Mouse (Mus musculus) layer of hippocampus, adult 18-20 months (tissue): ENCODE data around the gene Zdhhc14. TPM values are rescaled to one million over a fixed set of nuclear protein-coding genes. Genes with fewer than 3 reads are reported as not detected.

Experiments
- DNase-seq, 2 experiments: peaks; one replicate each; pipeline ENCODE4 v3.0.0; 2022; ENCODE audit warnings: low spot score in 2 of 2
- total RNA-seq, 2 experiments: library from RNA; stranded (reverse); gene quantifications; 2 replicates each; pipeline ENCODE4 v1.2.3; 2021

Gene Zdhhc14
- total RNA-seq, 2 experiments from 2014 or later: 44.7 to 49.7 TPM

GRCm38 (mm10) chr17:5722802-5723201 is 230.4 kb downstream of the Zdhhc14 start:
- DNase-seq: no peak

GRCm38 (mm10) chr17:5723601-5724189 is 231.3 kb downstream of the Zdhhc14 start:
- peak; percentile 24 to 45 for DNase-seq

GRCm38 (mm10) chr17:5729587-5730125 is 237.3 kb downstream of the Zdhhc14 start:
- no peak for DNase-seq

- no peak for DNase-seq
Observed at GRCm38 (mm10) chr17:5730538-5730937, 238.2 kb downstream of the Zdhhc14 start.

- peak in 1 of 2 experiments; percentile 55 for DNase-seq
Observed at GRCm38 (mm10) chr17:5733400-5733799, 241.0 kb downstream of the Zdhhc14 start.

GRCm38 (mm10) chr17:5741061-5741460 is 248.7 kb downstream of the Zdhhc14 start:
- no peak for DNase-seq

- DNase-seq: no peak
Observed at GRCm38 (mm10) chr17:5744016-5744415, 251.7 kb downstream of the Zdhhc14 start.

GRCm38 (mm10) chr17:5746378-5746777 is 254.0 kb downstream of the Zdhhc14 start:
- no peak for DNase-seq

GRCm38 (mm10) chr17:5747539-5748500 is 255.5 kb downstream of the Zdhhc14 start:
- DNase-seq: no peak

- no peak for DNase-seq
Observed at GRCm38 (mm10) chr17:5748501-5748894, 256.1 kb downstream of the Zdhhc14 start.

- no peak for DNase-seq
Observed at GRCm38 (mm10) chr17:5750278-5750677, 257.9 kb downstream of the Zdhhc14 start.

- DNase-seq: no peak
Observed at GRCm38 (mm10) chr17:5751066-5751465, 258.7 kb downstream of the Zdhhc14 start.

- no peak for DNase-seq
Observed at GRCm38 (mm10) chr17:5752322-5752715, 260.0 kb downstream of the Zdhhc14 start.

GRCm38 (mm10) chr17:5752716-5753585 is 260.6 kb downstream of the Zdhhc14 start:
- DNase-seq: peak; percentile 70 to 88

- DNase-seq: no peak
Observed at GRCm38 (mm10) chr17:5755489-5755888, 263.1 kb downstream of the Zdhhc14 start.

GRCm38 (mm10) chr17:5756065-5756464 is 263.7 kb downstream of the Zdhhc14 start:
- DNase-seq: no peak

GRCm38 (mm10) chr17:5756855-5757254 is 264.5 kb downstream of the Zdhhc14 start:
- DNase-seq: peak in 1 of 2 experiments; percentile 48

GRCm38 (mm10) chr17:5763768-5764167 is 271.4 kb downstream of the Zdhhc14 start:
- no peak for DNase-seq

- DNase-seq: no peak
Observed at GRCm38 (mm10) chr17:5764270-5764669, 271.9 kb downstream of the Zdhhc14 start.

- DNase-seq: no peak
Observed at GRCm38 (mm10) chr17:5765746-5766145, 273.4 kb downstream of the Zdhhc14 start.

GRCm38 (mm10) chr17:5768164-5768705 is 275.9 kb downstream of the Zdhhc14 start:
- DNase-seq: no peak
